Mouse (Mus musculus) midbrain, postnatal 0 days (tissue): ENCODE results near the gene Plch2. TPM values are rescaled to one million over a fixed set of nuclear protein-coding genes. Genes with fewer than 3 reads are reported as not detected.

Source experiments
- ATAC-seq: fragments of 200-750 bp; cut with Nextera tagmentation; 2 replicates; pipeline ENCODE4 v1.8.0; 2017; ENCODE audit warnings: moderate number of reproducible peaks, mild to moderate bottlenecking, moderate TSS enrichment, moderate library complexity; ENCODE audit not compliant: low FRiP score
- DNase-seq: peaks from one replicate; pipeline ENCODE4 v3.0.0-alpha.2; 2015; ENCODE audit warnings: low spot score
- H3K27ac ChIP-seq: fragments of 300-500 bp; sonication (generic); 2 replicates; pipeline ENCODE4 v1.5.1; 2014; ENCODE audit warnings: low read depth, mild to moderate bottlenecking, low read length, mixed read lengths
- H3K27me3 ChIP-seq: fragments of 300-500 bp; sonication (generic); 2 replicates; pipeline ENCODE4 v1.6.1; 2014; ENCODE audit warnings: low read length, control low read depth, mixed read lengths; ENCODE audit not compliant: insufficient read depth
- H3K36me3 ChIP-seq: fragments of 300-500 bp; sonication (generic); 2 replicates; pipeline ENCODE4 v1.6.1; 2014; ENCODE audit warnings: low read length, control low read depth, mixed read lengths; ENCODE audit not compliant: insufficient read depth
- H3K4me1 ChIP-seq: fragments of 300-500 bp; sonication (generic); 2 replicates; pipeline ENCODE4 v1.6.1; 2014; ENCODE audit warnings: mild to moderate bottlenecking, control low read depth, antibody characterized with exemption, low read length, mixed read lengths; ENCODE audit not compliant: insufficient read depth
- H3K4me2 ChIP-seq: fragments of 300-500 bp; sonication (generic); 2 replicates; pipeline ENCODE4 v1.6.1; 2014; ENCODE audit warnings: low read depth, mild to moderate bottlenecking, low read length, mixed read lengths; ENCODE audit not compliant: poor library complexity, severe bottlenecking
- H3K4me3 ChIP-seq: fragments of 300-500 bp; sonication (generic); 2 replicates; pipeline ENCODE4 v1.5.1; 2014; ENCODE audit warnings: low read depth, mild to moderate bottlenecking, low read length, moderate library complexity
- H3K9ac ChIP-seq: fragments of 300-500 bp; sonication (generic); replicated peaks from 2 replicates; pipeline ENCODE4 v1.6.1; 2014; ENCODE audit warnings: mild to moderate bottlenecking, low read length, moderate library complexity, mixed read lengths; ENCODE audit not compliant: poor library complexity, severe bottlenecking
- H3K9me3 ChIP-seq: fragments of 300-500 bp; sonication (generic); 2 replicates; pipeline ENCODE4 v1.6.1; 2016; ENCODE audit warnings: low read length, control low read depth
- CTCF ChIP-seq: IDR thresholded peaks from 2 replicates; pipeline ENCODE4 v1.5.1; 2016; ENCODE audit warnings: antibody characterized with exemption, mild to moderate bottlenecking
- WGBS: fragments of 180-500 bp; shearing (Covaris S2); extraction: QIAGEN DNeasy Blood & Tissue Kit; methylation state at CpG from one replicate; pipeline ENCODE4 v1.1.7; 2014; 5-methylcytosine and 5-hydroxymethylcytosine counted together
- polyA plus RNA-seq: library from polyadenylated mRNA; unstranded; fragments of >200 nt; fragmentation: Nextera tagmentation; extraction: Ambion mirVana; gene quantifications from 2 replicates; pipeline ENCODE4 v1.2.1, GENCODE M21; 2015
- total RNA-seq: library from RNA; depleted of rRNA; stranded (reverse); fragments of >200 nt; gene quantifications from 2 replicates; pipeline ENCODE4 v1.2.3, GENCODE M21; 2014

Gene Plch2
- total and polyA plus RNA-seq, 2 experiments from 2014 or later = 21.7 to 49.8 TPM

DNA sequence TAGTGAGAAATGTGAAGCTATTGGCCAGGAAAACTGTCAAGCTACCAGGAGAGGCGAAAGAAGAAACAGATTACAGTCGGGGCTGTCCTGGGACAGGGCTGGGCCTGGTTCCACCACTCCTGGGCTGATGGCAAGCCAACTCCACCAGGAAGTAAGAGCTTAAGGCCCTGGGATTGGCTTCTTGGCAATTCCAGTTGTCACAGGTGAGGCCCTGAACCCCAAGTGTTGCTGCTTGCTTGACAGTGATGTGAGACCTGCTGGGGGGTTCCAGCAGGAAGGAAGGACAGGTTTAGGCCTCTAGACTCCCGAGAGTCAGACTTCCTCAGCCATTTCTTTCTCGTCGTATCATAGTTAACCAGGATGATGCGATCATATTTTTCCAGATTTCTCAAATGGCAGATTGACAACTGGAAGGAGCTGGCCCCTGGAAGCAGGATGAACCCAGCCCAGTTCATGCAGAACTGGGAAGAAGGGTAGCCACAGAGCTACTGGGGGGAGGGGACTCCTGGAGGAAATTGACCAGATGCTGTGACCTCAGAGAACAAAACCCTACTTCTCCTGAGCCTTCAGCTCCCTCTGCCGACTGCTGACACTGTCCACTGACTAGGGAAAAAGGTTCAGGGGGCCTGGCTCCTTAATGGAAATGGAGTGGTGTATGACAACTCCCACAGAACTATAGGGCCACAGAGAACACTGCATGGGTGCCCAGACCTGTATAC lies 37.0 kb upstream of the Plch2 start:
- no peaks in the 10 kb centered on the region for H3K9me3 ChIP-seq
- H3K9ac ChIP-seq = no peak overlapping the region
- peaks cover 7% of the 10 kb centered on the region; the same call in 1 of the 2 replicates for H3K36me3 ChIP-seq
- no peak for TF ChIP-seq CTCF
- no peaks in the 10 kb centered on the region for H3K4me1 ChIP-seq
- H3K4me2 ChIP-seq = no peak overlapping the region
- no peak for DNase-seq
- 86% methylated on average over 7 of the region's 7 CpGs for WGBS
- H3K27ac ChIP-seq = no peak overlapping the region
- ATAC-seq = no peak
- H3K4me3 ChIP-seq = no peak overlapping the region
- no peaks in the 10 kb centered on the region for H3K27me3 ChIP-seq

- no peak overlapping the region for H3K4me2 ChIP-seq
- H3K27ac ChIP-seq = no peak overlapping the region
- no peaks in the 10 kb centered on the region for H3K9me3 ChIP-seq
- H3K27me3 ChIP-seq = no peaks in the 10 kb centered on the region
- no peak overlapping the region for H3K9ac ChIP-seq
- DNase-seq (no peak), ATAC-seq (no peak)
- no peak for TF ChIP-seq CTCF
- H3K4me3 ChIP-seq = no peak overlapping the region
- 93% methylated on average over 19 of the region's 19 CpGs for WGBS
- H3K4me1 ChIP-seq = no peaks in the 10 kb centered on the region
- H3K36me3 ChIP-seq = peaks cover 7% of the 10 kb centered on the region; the same call in 1 of the 2 replicates
Observed at GRCm38 (mm10) chr4:155092718-155093430, 36.3 kb upstream of the Plch2 start.

GRCm38 (mm10) chr4:155090688-155091449 lies 34.3 kb upstream of the Plch2 start:
- DNase-seq (no peak), ATAC-seq (no peak)
- no peaks in the 10 kb centered on the region for H3K9me3 ChIP-seq
- TF ChIP-seq CTCF = no peak
- H3K4me3 ChIP-seq = no peak overlapping the region
- H3K4me1 ChIP-seq = peaks cover 6% of the 10 kb centered on the region
- no peak overlapping the region for H3K9ac ChIP-seq
- no peak overlapping the region for H3K4me2 ChIP-seq
- H3K27me3 ChIP-seq = no peaks in the 10 kb centered on the region
- WGBS = 94% methylated on average over 13 of the region's 13 CpGs
- peaks cover 7% of the 10 kb centered on the region; the same call in 1 of the 2 replicates for H3K36me3 ChIP-seq
- no peak overlapping the region for H3K27ac ChIP-seq

DNA sequence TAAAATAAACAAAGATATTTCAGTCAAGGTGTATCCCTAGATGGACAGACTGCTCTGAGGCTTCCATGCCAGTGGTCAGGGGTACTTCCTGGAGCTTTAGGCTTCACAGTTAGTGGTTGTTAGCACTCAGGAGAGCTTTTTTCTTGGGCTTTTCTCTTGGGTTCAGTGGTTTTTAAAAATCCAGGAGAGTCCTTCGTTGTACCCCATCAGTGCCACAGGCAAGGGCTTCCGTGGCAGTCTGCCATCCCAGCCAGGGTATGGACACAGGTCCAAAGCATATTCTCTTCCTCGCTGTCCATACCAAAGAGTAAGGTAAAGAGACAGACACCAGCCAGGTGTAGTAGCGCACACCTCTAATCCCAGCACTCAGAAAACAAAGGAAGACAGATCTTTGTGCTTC lies 33.6 kb upstream of the Plch2 start:
- no peak for ATAC-seq
- no peak for DNase-seq
- Histone ChIP-seq H3K27me3 (no peaks in the 10 kb centered on the region), H3K36me3 (peaks cover 7% of the 10 kb centered on the region; the same call in 1 of the 2 replicates), H3K4me1 (peaks cover 6% of the 10 kb centered on the region), H3K9me3 (no peaks in the 10 kb centered on the region), H3K27ac (no peak overlapping the region), H3K4me3 (no peak overlapping the region), H3K4me2 (no peak overlapping the region), H3K9ac (no peak overlapping the region)
- no peak for TF ChIP-seq CTCF
- 93% methylated on average over 4 of the region's 4 CpGs for WGBS

GRCm38 (mm10) chr4:155089241-155089640 lies 32.7 kb upstream of the Plch2 start:
- no peak for DNase-seq
- whole genome bisulfite sequencing = 89% methylated on average over 5 of the region's 5 CpGs
- H3K4me3 ChIP-seq = no peak overlapping the region
- no peak overlapping the region for H3K4me2 ChIP-seq
- peaks cover 7% of the 10 kb centered on the region; the same call in 1 of the 2 replicates for H3K36me3 ChIP-seq
- H3K9me3 ChIP-seq = no peaks in the 10 kb centered on the region
- no peak for TF ChIP-seq CTCF
- H3K27me3 ChIP-seq = no peaks in the 10 kb centered on the region
- no peak overlapping the region for H3K27ac ChIP-seq
- H3K9ac ChIP-seq = no peak overlapping the region
- H3K4me1 ChIP-seq = peaks cover 10% of the 10 kb centered on the region
- no peak for ATAC-seq
